Mouse (Mus musculus): ENCODE results near the gene Olfr231.

GRCm38 (mm10) chr1:174158512-174158911 is 37.5 kb upstream of the Olfr231 start:
- TF ChIP-seq POLR2A (IDR thresholded peaks at IDR 0.05; ENCODE audit: extremely low read depth, insufficient read depth, low read length): no peak
- no peak for TF ChIP-seq CTCF (IDR thresholded peaks at IDR 0.05; ENCODE audit: extremely low read depth, insufficient read depth, low read length)

Measured in cortical plate, adult 2 months (tissue).